ENCODE assay signal across 15 mouse cellular contexts in the genomic region with DNA sequence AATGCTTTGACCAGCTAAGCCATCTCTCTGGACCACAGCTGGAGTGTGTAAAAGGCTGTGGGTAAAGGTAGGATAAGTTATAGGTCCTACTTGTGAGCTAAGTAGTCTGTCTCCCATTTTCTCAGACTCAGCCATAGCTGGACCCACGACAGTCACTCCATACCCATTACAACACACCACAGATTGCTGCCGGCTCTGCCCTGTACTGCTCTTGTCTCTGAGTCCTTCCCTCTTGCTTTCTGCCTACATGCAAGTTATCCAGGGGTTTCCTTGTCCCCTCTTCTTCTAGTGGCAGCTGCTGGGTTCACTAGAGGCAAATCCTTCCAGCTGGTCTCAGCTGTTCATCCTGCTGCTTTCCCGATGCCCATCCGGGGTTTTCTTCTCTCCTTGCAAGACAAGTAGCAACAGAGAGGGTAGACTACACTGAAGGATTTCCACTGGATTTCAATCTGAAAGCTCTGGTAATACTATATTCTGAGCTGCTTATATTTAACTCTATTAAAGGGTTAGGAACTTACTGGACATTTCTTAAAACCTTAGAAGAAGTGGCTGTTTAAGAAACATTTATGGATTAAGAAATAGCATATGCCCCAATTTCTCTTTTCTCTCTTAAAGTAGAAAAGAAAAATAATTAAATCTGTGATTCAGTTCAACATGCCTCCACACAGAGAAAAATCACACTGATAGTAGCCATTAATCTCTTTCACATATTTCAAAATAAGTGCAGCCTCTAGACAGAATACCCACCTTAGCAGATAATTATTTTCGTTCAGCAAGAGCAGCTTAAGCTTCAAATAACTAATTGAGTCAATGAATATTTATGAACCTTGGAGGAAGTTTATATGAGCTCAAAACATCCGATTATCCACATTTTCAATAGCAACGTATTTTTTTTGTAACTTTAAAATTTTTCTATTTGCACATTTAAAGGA.
DNase-seq lines count a peak whose midpoint lies in the region; ATAC-seq and TF ChIP-seq lines count a peak whose summit lies in the region.
"Had no signal": no experiment of that assay in that cellular context is flagged by ENCODE, and none has a peak within 500 bp of the region (broad histone marks: within the 10 kb centered on the region; RNA-seq: fewer than 3 reads in every experiment).

No protein-coding gene starts in this region.

- TF ChIP-seq POLR2A in brain, embryonic 14.5 days (IDR thresholded peaks at IDR 0.05; ENCODE audit: borderline replicate concordance, extremely low read depth, insufficient read depth, insufficient read length, poor library complexity, severe bottlenecking) = no peak

- no peak overlapping the region for H3K9ac ChIP-seq in kidney, embryonic 16.5 days (replicated peaks; ENCODE audit: low read length)
- H3K9ac ChIP-seq in forebrain, embryonic 16.5 days (replicated peaks; ENCODE audit: low read depth, low read length) = no peak overlapping the region
- H3K9ac ChIP-seq: liver, embryonic 14.5 days had no signal

- 72% methylated on average over 7 of the region's 7 CpGs for WGBS in kidney, embryonic 16.5 days
- WGBS in forebrain, embryonic 16.5 days = 32% methylated on average over 7 of the region's 7 CpGs

- no peaks in the 10 kb centered on the region for H3K27me3 ChIP-seq in kidney, embryonic 16.5 days (ENCODE audit: insufficient read depth, low read length)
- no peaks in the 10 kb centered on the region for H3K27me3 ChIP-seq in forebrain, embryonic 16.5 days (replicated peaks; ENCODE audit: control insufficient read depth, insufficient read depth, low read length)

- peak; percentile 4 for DNase-seq in kidney, adult 11 months
- peak; percentile 65 for DNase-seq in brain, embryonic 14.5 days (ENCODE audit: low read depth)
- DNase-seq in lung, postnatal 14 days = peak; percentile 23
- no peak for DNase-seq in yolk sac, embryonic 10.5 days (ENCODE audit: low spot score)
- no peak for DNase-seq in spleen, postnatal 10 days (ENCODE audit: low spot score in 2 of 2)
- no peak for DNase-seq in liver
- DNase-seq: cerebellum, adult 11-12 months; right cerebral cortex, postnatal 14 days; thymus, postnatal 36 days had no signal

- no peaks in the 10 kb centered on the region for H3K4me1 ChIP-seq in kidney, embryonic 16.5 days (ENCODE audit: insufficient read depth, low read length)
- peaks cover 8% of the 10 kb centered on the region for H3K4me1 ChIP-seq in forebrain, embryonic 16.5 days (replicated peaks; ENCODE audit: control insufficient read depth, insufficient read depth, low read length)

- TF ChIP-seq CTCF in brain, embryonic 14.5 days (IDR thresholded peaks at IDR 0.05; ENCODE audit: borderline replicate concordance, extremely low read depth, insufficient read depth, insufficient read length) = no peak

- H3K27ac ChIP-seq in kidney, embryonic 16.5 days (ENCODE audit: low read length) = no peak overlapping the region
- 0 out of 2 replicates have a peak overlapping the region, but pooled peaks have one; percentile 33 for H3K27ac ChIP-seq in forebrain, embryonic 16.5 days (ENCODE audit: low read length)
- H3K27ac ChIP-seq: left cerebral cortex, adult 2 months; liver, embryonic 14.5 days had no signal

- no peak for ATAC-seq in kidney, embryonic 16.5 days (ENCODE audit: low FRiP score, low TSS enrichment)
- ATAC-seq in forebrain, embryonic 16.5 days = no peak; the same call in 1 of the 2 replicates

- H3K36me3 ChIP-seq in kidney, embryonic 16.5 days (ENCODE audit: insufficient read depth, low read length) = no peaks in the 10 kb centered on the region
- no peaks in the 10 kb centered on the region for H3K36me3 ChIP-seq in forebrain, embryonic 16.5 days (ENCODE audit: control insufficient read depth, insufficient read depth)
- H3K36me3 ChIP-seq: G1E had no signal

- H3K4me3 ChIP-seq in kidney, embryonic 16.5 days (ENCODE audit: low read length) = no peak overlapping the region
- H3K4me3 ChIP-seq in forebrain, embryonic 16.5 days (replicated peaks; ENCODE audit: low read length) = no peak overlapping the region
- H3K4me3 ChIP-seq: left cerebral cortex, adult 2 months had no signal

- H3K9me3 ChIP-seq in kidney, embryonic 16.5 days (ENCODE audit: low read length) = no peaks in the 10 kb centered on the region
- no peaks in the 10 kb centered on the region for H3K9me3 ChIP-seq in forebrain, embryonic 16.5 days (ENCODE audit: control insufficient read depth, low read length)
- H3K9me3 ChIP-seq: G1E had no signal

- no peak overlapping the region for H3K4me2 ChIP-seq in kidney, embryonic 16.5 days (replicated peaks; ENCODE audit: low read depth, low read length)
- H3K4me2 ChIP-seq in forebrain, embryonic 16.5 days (ENCODE audit: low read length) = no peak overlapping the region
- H3K4me2 ChIP-seq: heart, embryonic 11.5 days had no signal

Comparison
In these comparisons a context has a peak if more than half of its experiments do, and no peak if none do; other contexts are left out.
1. DNase-seq: peak in kidney, adult 11 months (single experiment), brain, embryonic 14.5 days (single experiment) and lung, postnatal 14 days (single experiment); none in yolk sac, embryonic 10.5 days (single experiment), spleen, postnatal 10 days (0 of 2) and liver (single experiment).